Mouse (Mus musculus) gastrocnemius, adult 2 months (tissue): Measurements from ENCODE around the gene Itgb3. TPM values are rescaled to one million over a fixed set of nuclear protein-coding genes. Genes with fewer than 3 reads are reported as not detected.
A peak's percentile ranks its signal among the peaks of the same experiment; 100 is the strongest.

ENCODE experiments used
- DNase-seq: peaks from one replicate; pipeline ENCODE4 v3.0.0; 2022
- H3K27ac ChIP-seq: fragments of 200-600 bp; 2 replicates; pipeline ENCODE4 v1.8.1; 2022; ENCODE audit warnings: mild to moderate bottlenecking
- H3K4me3 ChIP-seq: fragments of 200-600 bp; 2 replicates; pipeline ENCODE4 v1.8.1; 2022; ENCODE audit warnings: mild to moderate bottlenecking, moderate library complexity
- CTCF ChIP-seq: fragments of 200-600 bp; IDR thresholded peaks from 2 replicates; pipeline ENCODE4 v1.8.1; 2022; ENCODE audit warnings: antibody characterized with exemption, mild to moderate bottlenecking, moderate library complexity
- intact Hi-C: fragments of 180-260 bp; cut with DNase I; formaldehyde crosslinking; loops from one replicate; pipeline ENCODE4 v1.15.1; 2025
- total RNA-seq, 2 experiments: library from RNA; stranded (reverse); gene quantifications; 2 replicates each; pipeline ENCODE4 v1.2.3; 2021

Gene Itgb3
- total RNA-seq, 2 experiments from 2014 or later = 0.54 to 1.3 TPM

DNA sequence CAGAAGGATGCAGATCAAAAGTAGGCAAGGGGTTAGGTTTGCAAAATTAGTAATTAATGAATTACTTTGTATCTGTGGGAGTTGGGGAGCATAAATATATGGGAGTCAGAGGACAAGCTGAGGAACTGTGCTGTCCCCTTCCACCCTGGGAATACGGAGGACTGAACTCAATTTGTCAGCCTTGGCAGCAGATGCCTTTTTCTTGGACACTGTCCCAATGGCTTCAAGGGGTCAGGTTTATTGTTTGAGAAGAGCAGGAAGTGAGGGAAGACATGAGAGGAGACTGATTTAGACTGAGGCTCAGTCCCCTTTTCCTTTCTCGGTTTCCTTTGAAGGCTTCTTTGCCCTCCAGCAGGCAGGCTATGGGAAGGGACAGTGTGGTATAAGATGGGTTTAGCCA, 35.2 kb upstream of the Itgb3 start:
- Histone ChIP-seq H3K4me3 (no peak overlapping the region), H3K27ac (peak overlapping the region; percentile 53; the same call in 1 of the 2 replicates)
- intact Hi-C loops = no loop called here
- no peak for TF ChIP-seq CTCF
- DNase-seq = no peak

- no peak for DNase-seq
- intact Hi-C loops = no loop called here
- no peak overlapping the region for H3K4me3 ChIP-seq
- H3K27ac ChIP-seq = no peak overlapping the region
- no peak for TF ChIP-seq CTCF
Measured at GRCm38 (mm10) chr11:104576772-104577612, 30.8 kb upstream of the Itgb3 start.

GRCm38 (mm10) chr11:104578074-104578473, 29.7 kb upstream of the Itgb3 start:
- intact Hi-C loops = no loop called here
- TF ChIP-seq CTCF = no peak
- H3K4me3 ChIP-seq = no peak overlapping the region
- peak overlapping the region; percentile 2; the same call in 1 of the 2 replicates for H3K27ac ChIP-seq
- DNase-seq = no peak

DNA sequence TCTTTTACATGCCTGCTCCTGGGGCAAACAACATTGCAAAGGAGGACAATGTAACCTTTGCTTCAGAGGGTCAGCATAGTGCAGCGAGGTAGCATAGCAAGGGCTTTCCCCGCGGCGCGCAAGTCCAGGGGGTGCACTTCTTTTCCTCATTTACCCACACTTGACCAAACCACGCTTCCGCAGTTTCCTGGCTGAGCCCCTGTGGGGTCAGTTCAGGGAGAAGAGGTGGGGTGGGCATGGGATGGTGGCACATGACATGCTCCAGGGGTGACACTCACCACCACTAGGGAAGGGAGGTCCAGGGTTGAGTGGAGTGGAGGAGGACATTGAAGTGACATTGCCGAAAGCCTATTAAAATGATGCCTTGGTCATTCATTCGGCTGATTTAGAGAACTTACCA, 28.7 kb upstream of the Itgb3 start:
- H3K27ac ChIP-seq = no peak overlapping the region
- intact Hi-C loops = no loop called here
- H3K4me3 ChIP-seq = no peak overlapping the region
- DNase-seq = no peak
- no peak for TF ChIP-seq CTCF

DNA sequence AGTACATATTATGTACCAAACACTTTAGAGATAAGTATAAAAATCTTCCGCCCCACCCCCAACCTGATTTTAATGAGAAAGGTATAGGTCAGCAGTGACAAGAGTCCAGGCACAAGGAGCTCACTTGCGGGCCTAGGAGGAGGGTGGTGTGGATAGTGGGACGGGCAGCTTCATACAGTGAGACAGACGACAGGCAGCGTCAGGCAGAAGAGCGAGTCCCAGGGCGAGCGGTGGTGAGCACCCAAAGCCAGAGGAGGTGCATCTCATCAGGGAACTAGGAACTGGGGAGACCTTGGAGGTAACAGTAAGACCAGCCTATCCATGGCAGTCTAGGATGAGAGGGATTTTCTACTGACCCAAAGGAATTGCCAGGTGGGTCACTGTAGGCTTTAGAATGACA, 28.2 kb upstream of the Itgb3 start:
- intact Hi-C loops = no loop called here
- Histone ChIP-seq H3K27ac (no peak overlapping the region), H3K4me3 (no peak overlapping the region)
- DNase-seq = no peak
- TF ChIP-seq CTCF = no peak

GRCm38 (mm10) chr11:104580091-104580490, 27.7 kb upstream of the Itgb3 start:
- Histone ChIP-seq H3K4me3 (no peak overlapping the region), H3K27ac (no peak overlapping the region)
- intact Hi-C loops = no loop called here
- no peak for TF ChIP-seq CTCF
- DNase-seq = no peak

DNA sequence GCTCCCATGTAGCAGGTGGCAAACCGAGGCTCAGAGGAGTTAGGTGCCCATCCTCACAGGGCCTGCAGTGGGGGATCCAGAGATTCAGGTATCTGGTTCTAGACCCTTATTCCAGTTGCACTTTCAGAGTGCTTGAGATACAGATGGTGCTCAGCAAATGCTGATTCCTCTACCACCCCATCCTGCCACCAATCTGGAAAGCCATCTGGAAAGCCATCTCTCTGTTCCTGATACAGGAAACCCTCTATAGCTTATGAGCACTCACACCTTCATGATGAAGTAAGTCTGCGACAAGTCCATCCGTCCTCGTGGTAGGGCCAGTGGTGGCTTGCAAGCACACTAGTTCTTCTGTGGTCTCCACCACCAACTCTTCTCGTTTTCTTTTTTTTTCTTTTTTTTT, 27.2 kb upstream of the Itgb3 start:
- intact Hi-C loops = no loop called here
- Histone ChIP-seq H3K27ac (no peak overlapping the region), H3K4me3 (no peak overlapping the region)
- DNase-seq = no peak
- no peak for TF ChIP-seq CTCF

GRCm38 (mm10) chr11:104581446-104582307, 26.1 kb upstream of the Itgb3 start:
- intact Hi-C loops = no loop called here
- no peak for DNase-seq

GRCm38 (mm10) chr11:104582308-104582606, 25.5 kb upstream of the Itgb3 start:
- no peak overlapping the region for H3K27ac ChIP-seq
- DNase-seq = no peak

More at GRCm38 (mm10) chr11:104581446-104582307, 26.1 kb upstream of the Itgb3 start:
- peak overlapping the region; percentile 55; the same call in 1 of the 2 replicates for H3K27ac ChIP-seq
- no peak for TF ChIP-seq CTCF
- H3K4me3 ChIP-seq = peak overlapping the region; percentile 71

GRCm38 (mm10) chr11:104582630-104583364, 25.0 kb upstream of the Itgb3 start:
- no peak for DNase-seq
- no peak for TF ChIP-seq CTCF
- intact Hi-C loops = no loop called here
- no peak overlapping the region for H3K4me3 ChIP-seq
- H3K27ac ChIP-seq = no peak overlapping the region

More at GRCm38 (mm10) chr11:104582308-104582606, 25.5 kb upstream of the Itgb3 start:
- no peak for TF ChIP-seq CTCF
- no peak overlapping the region for H3K4me3 ChIP-seq
- intact Hi-C loops = no loop called here

DNA sequence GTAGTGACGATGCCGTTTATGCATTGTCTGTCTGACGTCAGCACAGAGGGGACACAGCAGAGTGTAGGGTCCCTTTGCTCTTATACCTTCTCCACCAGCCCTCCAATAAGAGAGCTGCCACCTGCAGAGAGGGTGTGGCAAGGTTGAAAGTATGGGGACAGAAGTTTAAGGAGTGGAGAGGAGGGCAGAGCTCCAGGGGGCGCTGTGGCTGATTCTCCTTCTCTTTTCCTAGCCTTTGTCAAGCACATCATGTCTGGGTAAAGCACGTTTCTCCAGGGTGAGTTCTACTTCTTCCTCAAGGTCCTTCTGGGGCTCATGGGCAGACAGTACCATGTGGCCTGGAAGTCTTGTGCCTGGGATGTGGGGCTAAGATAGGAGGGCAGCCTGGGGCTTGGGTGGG, 22.3 kb upstream of the Itgb3 start:
- intact Hi-C loops = no loop called here
- no peak for TF ChIP-seq CTCF
- Histone ChIP-seq H3K4me3 (no peak overlapping the region), H3K27ac (no peak overlapping the region)
- DNase-seq = no peak

GRCm38 (mm10) chr11:104587904-104588303, 19.9 kb upstream of the Itgb3 start:
- intact Hi-C loops = no loop called here
- no peak overlapping the region for H3K27ac ChIP-seq
- TF ChIP-seq CTCF = no peak
- H3K4me3 ChIP-seq = no peak overlapping the region
- DNase-seq = no peak

- Histone ChIP-seq H3K27ac (no peak overlapping the region), H3K4me3 (no peak overlapping the region)
- intact Hi-C loops = no loop called here
- DNase-seq = no peak
- no peak for TF ChIP-seq CTCF
Measured at GRCm38 (mm10) chr11:104588513-104588912, 19.3 kb upstream of the Itgb3 start.
